Mouse (Mus musculus) naive thymus-derived CD4-positive, alpha-beta T cell, adult 2 months (primary cell): Measurements from ENCODE around the gene Mmp20.

Experiments used
- DNase-seq: peaks from one replicate; pipeline ENCODE4 v3.0.0-alpha.2; 2011; ENCODE audit warnings: low read depth

Gene Mmp20

DNA sequence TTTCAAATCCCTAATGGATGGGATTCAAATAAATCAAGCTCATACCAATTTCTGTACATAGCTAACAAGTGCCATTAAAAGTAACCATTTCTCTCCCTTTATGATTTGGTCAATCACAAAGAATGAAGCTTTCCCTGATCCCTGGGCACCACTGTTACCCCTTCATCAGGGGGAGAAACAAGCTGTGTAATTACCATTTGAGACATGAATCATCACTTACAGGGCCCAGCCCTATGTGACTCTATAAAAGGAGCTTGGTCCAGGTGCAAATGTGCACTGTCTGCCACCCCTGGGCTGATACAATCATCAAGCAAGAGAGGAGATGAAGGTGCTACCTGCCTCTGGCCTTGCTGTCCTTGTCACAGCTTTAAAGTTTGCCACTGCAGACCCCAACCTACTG, at the start of gene Mmp20:
Gene Mmp20, plus strand, starts transcription at position 301 of the 400 bp plus-strand sequence.
- DNase-seq = no peak

DNA sequence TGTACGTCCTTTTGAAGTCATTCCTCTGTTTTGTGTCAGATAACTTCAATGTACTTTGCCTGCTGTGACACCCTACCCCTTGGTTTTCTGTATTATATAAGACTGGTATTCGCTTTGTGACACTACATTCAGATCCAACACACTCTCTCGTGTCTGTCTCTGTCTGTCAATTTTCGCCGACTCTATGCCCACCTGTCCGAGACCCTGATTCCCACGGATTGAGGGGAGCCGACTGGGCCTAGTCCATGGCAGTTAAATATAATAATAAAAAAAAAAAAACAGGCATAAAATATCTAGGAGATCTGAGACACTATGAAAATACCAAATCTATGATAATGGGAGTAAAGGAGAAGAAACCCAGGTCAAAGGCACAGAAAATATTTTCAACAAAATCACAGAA, 38.0 kb upstream of the Mmp20 start:
- no peak for DNase-seq

DNA sequence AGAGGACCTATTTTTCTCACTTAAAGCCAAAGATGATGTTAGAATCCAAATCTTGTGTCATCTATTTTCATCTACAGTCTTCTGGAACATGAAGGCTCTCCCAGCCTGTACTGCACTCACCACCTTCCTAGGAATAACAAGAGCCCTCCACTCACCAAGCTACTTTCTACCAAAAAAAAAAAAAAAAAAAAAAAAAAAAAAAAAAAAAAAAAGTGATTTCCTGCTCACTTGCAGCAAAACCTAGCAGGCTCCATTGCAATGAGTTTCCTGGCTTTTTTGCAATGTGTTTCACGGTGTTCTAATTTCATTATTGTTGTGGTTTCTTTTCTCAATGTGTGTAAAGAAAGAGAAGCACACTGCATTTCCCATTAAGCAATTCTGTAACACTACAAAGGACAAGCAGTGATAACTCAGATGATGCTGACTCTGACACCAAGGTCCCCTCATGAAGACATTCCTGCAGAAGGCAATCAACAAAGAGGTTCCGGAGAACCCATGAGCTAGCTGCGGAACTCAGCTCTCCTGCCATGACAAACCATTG, 34.7 kb upstream of the Mmp20 start:
- DNase-seq = no peak

DNA sequence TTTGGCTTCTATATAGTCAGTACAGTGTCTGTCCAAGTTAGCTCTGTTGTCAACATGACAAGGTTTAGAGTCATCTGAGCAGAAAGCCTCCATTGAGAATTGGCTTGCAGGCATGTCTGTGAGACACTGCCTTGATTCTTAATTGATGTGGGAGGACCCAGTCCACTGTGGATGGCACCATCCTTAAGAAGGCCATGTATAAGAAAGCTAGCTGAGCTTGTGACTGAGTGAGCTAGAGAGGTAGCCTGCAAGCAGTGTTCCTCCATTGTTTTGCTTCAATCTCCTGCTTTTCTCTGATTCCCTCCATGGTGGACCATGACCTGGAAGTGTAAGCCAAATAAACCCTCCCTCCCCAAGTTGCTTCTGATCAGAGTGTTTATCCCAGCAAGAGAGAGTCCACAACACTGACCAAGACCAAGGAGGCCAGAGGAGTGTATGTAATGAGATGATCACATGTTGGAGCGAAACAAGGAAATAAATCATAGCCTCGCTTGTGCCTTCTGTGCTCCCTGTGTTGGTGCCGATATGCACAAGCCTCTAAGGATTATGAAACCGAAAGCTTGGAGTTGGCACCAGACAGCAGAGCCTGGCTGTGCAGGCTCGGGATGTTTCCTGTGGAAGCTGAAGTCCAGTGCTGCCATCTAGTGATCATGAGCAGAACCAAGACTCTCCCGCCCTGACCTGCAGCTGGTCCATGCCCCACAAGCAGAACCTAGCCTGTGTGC, 33.1 kb upstream of the Mmp20 start:
- DNase-seq = peak; percentile 69

DNA sequence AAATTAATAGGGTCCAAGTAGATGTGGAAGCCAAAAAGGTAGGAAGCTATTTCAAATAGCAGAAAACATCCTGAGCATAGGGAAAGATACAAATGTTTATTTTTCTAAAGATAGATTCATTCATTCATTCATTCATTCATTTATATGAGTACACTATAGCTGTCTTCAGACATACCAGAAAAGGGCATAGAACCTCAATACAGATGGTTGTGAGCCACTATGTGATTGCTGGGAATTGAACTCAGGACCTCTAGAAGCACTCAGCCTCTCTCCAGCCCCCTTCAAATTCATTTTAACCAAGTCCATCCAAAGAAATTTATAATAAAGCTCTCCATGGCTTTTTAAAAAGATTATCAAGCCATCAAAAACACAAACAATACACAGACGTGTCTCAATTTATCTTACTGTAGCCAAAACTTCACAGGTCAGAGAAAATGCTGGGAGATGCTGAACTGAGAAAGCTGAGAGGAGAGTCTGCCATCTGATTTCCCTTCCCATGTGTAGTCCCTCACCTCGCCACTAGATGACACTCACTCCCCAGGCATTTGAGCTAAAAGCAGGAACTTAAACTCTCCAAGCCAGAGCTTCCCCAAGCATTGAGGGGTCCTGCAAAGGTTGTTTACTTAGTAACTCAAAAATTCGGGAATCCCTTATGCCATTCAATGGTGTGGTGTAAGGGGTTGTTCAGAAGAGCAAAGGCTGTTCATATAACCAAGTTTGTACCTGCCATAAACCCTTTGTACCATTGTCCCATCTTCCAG, 24.9 kb upstream of the Mmp20 start:
- peak; percentile 57 for DNase-seq

DNA sequence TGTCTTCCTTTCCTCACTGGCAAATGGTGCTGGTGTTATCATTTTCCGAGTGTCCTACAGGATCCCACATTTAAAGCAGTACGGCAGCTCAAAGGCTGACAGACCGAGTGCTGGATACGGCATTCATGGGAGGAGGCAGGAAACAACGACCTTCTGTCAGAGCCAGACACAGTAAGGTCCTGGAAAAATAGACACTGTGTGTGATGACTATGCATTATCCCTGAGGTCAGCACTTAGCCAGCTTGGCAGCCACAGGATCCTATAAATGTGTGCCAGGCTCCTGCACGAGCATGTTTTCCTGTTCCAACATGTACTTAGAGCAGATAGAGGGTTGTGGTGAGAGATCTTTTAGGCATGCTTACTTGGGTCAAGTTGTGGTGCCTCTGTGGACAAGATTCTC, 24.0 kb upstream of the Mmp20 start:
- no peak for DNase-seq

DNA sequence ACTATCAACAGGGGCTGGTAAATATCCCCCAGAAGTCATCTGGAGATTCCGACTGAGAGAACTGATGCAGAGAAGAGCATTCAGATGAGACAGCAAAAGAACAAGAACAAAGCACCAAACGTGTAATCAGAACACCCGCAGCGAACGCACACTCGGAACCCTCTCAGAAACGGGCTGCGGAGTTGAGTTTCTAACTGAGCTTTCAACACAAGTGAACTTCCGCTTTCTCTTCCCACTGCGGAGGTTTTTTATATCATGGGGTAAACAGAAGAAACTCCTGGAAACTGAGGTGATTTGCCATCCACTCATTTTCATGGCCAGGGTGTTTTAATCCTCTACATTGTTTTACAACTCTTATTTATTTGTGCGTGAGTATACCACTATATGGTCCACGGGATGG, 22.4 kb upstream of the Mmp20 start:
- DNase-seq = no peak

DNA sequence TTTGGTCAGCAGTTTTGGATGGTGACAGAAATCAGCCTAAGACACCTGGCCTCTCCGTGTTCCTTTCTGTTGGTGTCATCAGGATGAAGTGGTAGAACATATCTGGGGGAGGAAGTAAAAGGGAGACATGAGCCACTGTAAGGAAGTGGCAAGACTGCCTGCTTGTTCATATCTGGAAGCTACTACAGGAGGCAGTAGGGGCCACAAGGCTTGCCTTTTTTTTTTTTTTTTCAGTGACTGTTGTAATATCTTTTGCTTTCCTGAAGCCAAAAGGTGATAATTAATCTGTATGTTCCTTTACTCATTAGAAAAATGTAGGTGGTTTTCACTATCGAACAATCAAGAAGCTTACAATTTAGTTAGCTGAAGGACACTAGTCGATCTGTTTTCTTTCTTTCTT, 5.4 kb upstream of the Mmp20 start:
- DNase-seq = no peak

DNA sequence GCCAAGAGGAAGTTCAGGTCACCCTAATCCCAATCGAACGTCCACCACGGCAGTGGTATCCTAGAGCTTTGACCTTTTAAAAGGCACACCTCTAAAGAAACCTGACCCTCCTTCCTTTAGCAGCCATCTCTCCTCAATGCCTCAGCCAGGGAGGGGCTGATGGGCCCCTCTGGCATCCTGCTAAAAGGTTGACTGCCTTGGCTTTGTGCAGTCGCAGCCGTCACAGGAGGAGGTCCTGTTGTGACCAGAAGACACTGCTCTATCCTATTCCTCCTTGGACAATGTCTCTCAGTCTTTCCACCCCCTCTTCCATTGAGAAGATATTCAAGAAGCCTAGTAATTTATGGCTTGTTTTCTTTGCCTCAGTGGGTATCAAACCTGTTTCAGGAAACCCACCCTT, 5.9 kb downstream of the Mmp20 start:
- no peak for DNase-seq

DNA sequence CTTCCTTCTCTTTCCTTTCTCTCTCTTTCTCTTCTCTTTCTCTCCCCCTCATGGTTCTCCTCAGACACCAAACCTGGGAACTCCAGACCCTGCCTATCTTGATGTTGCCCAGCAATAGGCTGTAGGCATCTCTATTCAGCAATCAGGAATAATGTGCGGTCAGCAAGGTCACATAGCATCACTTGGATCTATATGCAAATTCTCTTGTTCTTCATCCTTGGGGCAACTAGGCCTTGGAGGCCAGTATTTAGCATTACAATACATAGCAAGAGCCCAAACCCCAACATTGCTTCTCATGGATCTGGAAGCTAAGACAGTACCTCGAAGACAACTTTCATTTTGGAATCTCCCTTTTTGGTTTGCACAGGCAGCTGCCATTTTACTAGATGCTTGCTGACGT, 19.9 kb downstream of the Mmp20 start:
- no peak for DNase-seq

DNA sequence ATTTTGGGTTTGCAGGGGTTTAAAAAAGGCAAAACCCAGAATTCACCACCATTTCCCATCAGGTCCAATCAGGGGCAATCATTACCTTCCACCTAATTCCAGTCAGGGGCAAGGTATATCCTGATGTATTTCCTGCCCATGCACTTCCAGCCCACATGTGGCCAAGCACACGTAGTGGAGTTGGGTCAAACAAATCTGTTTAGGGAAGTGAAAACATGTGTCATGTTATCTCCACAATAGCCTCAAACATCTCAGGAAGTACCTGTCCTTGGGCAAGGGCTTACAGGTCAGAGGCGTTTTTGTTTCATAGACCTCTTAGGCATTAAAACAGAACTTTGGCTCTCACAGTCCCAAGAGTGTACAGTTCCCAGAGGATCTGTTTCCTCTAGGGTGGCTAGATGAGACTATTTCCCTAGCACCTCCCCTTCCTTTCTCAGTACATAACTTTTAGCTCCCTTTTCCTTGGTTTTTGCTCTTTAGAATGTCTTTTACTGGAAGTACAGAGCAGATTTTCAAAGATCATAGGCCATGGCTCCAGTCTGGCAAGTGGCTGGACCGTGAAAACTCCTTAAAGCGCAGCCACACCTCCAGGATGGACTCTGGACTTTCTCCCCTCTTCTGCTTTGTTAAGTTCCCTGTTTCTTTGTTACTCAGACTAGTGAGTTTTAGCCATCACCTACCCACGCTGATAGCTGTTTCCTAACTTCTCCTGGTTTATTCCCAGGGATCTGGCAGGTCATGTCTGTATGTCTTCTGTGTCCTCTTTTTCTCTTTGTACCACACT, 22.6 kb downstream of the Mmp20 start:
- no peak for DNase-seq

DNA sequence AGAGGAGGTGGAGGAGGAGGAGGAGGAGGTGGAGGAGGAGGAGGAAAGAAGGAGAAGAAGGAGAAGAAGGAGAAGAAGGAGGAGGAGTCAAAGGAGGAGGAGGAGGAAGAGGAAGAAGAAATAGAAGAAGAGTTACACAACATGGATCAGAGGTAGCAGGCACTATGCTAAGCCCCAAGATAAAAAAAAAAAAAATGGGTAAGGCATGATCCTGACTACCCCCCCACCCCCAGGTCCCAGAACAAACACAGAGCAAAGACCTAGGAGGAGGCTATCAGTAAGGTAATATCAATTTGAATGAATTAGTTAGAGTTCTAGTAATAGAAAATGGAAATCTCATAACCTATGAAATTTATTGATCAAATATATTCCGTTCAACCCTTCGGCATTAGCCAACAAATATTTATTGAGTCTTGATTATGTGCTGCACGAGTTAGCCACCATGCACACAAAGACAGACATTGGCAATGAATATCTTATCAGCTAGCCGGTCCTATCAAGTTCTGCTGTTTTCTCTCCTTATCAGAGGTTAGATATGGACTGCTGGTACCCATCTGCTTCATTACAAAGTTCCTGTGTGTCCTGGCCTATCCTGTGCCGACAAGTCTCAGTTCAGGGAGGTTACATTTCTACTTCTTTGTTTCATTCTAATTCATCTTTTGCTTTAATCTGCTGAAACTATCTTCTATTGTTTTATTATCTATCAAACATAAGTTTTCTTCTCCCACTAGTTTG, 24.5 kb downstream of the Mmp20 start:
- no peak for DNase-seq

DNA sequence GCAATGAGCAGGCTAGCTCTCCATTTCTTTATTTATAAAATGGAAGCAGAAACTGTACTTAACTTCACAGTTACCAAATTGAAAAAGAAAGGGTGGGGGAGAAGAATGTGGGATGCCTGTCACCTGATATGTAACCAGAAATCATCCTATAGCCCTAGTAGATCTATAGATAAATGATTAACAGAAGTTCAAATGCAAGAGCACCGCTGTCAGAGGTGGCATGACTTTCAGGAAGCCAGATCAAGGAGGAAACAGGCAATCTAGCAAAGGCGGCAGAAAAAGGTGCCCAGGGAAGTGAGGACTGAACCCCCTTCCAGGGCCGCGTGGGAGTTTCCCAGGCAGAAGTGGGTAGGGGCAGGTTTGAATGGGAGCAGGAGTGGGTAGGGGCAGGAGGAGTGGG, 29.9 kb downstream of the Mmp20 start:
- no peak for DNase-seq

DNA sequence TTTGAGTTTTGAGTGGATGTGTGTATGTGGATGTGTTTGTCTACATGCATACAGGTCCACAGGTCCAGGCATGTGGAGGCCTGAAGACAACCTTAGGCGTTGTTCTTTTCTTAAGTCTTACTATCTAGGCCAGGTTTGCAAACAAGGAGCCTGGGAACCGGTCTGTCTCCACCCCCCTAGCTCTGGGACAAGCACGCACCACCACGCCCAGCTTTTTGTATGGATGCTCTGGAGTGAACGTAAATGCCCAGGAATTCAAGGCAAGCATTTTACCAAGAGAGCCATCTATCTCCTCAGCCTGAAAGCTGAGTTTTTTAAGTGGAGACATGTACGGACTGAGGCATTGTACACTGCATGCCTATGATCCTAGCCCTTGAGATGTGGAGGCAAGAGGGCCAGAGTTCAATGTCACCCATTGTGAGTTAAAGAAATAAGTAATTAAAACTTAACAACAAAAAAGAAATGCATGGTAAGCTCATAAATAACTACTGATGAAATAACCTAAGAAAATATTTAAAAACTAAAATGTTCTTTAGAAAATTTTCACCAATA, 31.5 kb downstream of the Mmp20 start:
- no peak for DNase-seq

DNA sequence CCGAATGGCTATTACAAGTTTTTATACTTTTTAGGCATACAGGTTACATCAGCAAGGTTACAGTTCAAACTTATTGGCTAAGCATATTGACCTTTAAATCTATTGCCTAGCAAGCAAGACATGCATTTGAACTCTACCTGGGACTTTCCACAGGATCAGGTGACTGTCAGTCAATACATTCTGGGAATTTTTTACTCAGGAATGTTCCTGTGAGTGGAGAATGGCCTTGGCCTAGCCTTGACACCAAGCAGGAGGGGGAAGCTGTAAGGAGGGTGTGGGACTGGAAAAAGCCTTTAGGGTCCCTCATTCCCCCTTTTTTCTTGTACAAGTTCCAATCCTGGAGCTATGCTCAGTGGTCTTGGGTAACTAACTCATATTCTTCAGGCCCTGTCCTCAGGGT, 33.3 kb downstream of the Mmp20 start:
- DNase-seq = no peak

DNA sequence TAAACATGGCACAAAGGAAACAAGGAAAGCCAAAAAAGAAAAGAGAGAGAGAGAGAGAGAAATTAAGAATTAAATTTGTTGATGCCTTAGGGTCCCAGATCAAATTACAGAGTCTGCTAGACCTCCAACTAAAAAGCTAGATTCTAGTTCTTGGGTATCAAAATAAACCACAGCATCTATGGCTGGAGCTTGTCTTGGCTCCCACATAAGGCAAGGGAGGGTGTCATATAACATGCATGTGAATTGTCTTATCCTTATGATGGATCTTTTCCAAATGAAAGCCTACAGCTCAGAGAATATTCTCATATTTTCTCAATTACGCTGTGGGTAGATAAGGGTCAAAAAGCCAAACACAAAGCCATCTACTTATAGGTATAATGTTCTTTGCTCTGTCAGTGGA, 41.6 kb downstream of the Mmp20 start:
- no peak for DNase-seq

DNA sequence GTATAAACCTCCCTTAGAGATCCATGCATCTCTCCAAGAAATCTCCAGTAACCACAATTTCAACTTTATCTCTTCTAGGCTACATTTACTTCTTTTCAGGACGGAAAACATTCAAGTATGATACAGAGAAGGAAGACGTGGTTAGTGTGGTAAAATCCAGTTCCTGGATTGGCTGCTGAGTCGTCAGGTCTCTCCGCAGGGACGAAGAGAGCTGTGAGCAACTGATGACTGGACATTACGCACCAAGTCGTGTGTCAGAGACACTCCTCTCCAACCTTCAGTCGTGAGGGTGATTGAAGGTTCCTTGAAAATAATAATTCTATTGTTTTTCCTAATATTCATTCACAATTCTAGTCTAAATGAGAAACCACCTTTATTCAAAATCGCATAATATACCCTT, 45.0 kb downstream of the Mmp20 start:
- no peak for DNase-seq

DNA sequence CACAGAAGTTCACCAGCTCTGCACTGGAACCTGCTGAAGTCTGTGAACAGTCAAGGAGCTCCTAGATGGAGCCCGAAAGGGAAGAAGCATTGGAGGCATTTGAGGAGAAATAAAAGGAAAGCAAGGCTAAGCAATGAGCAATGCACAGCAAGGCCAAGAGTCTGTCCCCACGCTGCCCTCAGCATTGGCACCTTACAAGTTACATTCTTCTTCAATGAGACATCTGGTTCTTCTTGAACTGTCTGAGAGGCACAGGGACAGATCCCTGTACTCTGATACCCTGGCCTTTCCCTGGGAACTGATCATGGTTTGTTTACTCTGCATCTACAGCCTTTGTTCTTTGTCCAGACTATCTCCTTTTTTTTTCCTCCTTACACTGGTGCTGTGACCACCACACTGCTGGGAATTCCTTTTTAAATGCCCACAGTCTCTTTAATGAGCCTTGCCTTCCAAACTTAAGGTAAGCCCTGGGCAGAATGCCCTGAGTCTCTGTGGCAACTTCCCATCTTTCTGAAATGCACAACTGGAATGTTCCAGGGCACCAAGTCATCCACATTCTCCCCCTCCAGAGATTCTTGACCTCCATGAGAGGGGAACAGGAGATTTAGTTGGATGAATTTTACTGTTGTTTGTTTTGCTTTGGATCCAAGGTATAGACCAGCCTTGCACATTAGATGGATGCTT, 50.3 kb downstream of the Mmp20 start:
- DNase-seq = no peak

DNA sequence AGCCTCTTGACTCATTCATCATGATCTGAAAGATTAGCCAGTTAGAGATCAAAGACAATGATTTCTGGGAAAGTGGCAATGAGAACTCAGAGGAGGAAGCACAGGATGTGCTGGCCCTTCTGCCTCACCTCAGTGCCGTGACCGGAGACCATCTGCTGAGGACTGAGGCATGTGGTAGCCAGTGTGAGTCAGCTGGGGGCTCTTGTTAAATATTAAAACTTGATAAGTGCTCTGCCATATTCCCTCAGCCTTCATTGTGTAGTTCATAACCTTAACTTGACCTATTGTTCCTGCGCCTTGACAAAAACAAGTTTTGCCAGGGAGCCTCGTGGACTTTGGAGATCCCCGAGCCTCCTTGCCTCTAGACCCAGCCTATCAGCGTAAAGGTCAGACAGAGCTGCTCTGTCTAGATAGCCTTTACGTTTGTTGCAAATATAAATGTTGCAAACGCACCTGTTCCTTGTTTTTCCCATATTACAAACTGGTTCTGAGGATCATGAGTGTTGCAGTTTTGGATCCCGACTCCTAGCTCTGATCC, 54.1 kb downstream of the Mmp20 start:
- no peak for DNase-seq

DNA sequence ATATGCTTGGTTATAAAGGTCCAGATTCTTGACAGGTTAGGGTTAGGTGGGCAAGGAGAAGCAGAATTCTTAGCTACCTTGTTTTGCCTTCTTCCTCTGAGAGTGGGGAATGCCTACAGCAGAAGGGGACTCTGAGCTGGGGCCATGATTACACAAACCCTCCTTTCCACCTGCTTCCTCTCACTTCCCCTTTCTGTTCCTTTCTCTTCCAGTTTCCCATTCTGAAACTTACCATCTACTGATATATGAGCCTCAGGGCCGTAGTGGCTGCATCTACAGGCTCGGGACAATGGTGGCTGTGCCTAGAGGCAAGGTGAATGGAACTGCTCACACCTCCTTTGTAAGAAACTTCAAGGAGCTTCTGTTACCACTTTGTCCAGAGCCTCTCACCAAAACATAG, 58.0 kb downstream of the Mmp20 start:
- DNase-seq = no peak

DNA sequence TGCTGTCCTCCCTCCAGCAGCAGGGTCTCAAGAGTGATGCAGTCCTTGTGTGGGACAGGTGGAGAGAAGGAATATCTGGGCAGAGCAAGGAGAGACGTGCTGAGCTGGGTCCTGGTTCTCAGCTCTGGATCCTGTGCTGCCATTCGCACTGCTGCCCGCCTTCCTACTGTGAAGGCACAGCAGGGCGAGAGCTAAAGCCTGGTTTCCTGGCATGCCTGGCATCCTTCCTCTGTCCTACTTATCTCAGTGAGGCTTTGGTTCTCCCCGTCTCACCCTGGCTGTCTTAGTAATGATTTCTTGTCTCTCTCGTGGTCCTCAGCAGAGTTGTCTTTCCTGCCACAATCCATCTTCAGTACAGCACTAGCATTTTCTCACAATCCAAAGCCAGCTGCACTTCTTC, 61.8 kb downstream of the Mmp20 start:
- no peak for DNase-seq
